Mouse (Mus musculus) cerebellum, adult 8-10 months (tissue): ENCODE measurements around the gene Olfr763.
"Not testable (repeated sequence)": the region's sequence is repeated elsewhere in the genome, so short reads cannot be mapped to it uniquely, and the experiment has no call there.

Source experiments
- DNase-seq: peaks from one replicate; pipeline ENCODE4 v3.0.0; 2022

The Olfr763 gene

GRCm38 (mm10) chr10:129010288-129010841, at the start of gene Olfr763:
Gene Olfr763, plus strand, starts transcription at chr10:129010791.
- DNase-seq = no peak

DNA sequence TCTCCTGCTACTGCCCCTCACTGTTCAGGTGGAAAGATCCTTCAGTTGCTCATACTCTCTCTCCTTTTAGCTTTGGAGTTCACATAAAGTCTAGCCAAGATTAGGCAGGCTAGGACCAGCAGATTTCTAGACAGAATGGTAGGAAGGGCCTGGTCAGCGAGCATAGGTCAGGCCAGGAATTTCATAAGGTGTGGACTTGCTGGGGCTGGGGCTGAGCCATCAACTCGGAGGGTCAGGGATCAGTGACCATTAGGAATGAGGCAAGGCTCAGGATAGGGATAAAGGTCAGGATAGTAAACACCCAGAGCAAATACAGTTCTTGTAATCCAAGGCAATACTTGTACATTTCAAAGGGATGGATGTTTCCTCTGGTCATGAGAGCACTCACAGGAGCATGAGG, 45.6 kb upstream of the Olfr763 start:
- DNase-seq = no peak

GRCm38 (mm10) chr10:128965871-128966270, 44.7 kb upstream of the Olfr763 start:
- no peak for DNase-seq

DNA sequence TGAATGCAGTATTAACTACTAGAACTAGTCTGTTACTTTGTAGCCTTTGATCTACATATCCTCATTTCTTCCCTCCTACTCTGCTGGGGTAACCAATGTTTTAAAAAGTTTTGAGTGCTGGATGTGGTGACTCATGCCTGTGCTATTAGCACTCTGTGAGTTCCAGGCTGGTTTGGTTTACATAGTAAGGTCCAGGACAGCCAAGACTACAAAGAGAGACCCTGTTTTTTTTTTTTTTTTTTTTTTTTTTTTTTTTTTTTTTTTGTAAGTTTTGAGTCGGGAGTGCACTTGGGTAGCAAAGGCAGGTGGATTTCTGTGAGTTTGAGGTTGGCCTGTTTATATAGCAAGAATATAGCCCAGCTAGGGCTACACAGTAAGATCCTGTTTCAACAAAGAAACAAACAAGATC, 42.2 kb upstream of the Olfr763 start:
- no peak for DNase-seq

- no peak for DNase-seq
These were observed 39.8 kb upstream of the Olfr763 start for GRCm38 (mm10) chr10:128970740-128971250.

DNA sequence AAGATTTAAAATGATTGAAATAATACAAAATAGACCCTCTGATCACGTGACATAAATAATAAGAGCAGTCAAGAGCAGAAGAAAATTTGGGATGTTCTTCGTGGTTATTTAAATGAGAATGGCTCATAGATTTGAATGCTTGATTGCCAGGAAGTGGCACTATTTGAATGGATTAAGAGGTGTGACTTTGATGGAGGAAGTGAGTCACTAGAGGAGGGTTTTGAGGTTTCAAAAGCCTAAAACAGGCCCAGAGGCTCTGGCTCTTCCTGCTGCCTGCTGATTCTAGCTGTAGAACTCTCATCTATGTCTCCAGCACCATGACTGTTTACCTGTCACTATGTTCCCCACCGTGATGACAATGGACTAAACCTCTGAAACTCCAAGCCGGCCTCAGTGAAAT, 37.8 kb upstream of the Olfr763 start:
- no peak for DNase-seq

DNA sequence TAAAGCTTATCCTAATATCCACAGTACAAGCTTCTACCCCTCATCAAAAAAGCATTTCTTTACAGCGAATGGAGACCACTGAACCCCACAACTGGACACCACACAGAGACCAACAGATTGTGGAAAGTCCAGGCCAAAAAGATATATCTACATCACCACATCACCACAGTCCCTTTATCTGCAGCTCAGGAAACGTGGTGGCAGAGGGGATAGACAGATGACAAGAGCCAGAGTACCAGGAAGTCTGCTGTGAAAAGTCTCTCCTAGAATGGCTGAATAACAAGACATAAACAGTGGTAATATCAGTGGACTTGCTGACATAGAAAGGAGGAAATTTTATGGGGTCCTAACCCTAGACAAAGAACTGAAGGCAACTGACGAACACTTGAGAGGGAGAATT, 34.2 kb upstream of the Olfr763 start:
- no peak for DNase-seq

- DNase-seq = peak; percentile 54
These were observed 33.0 kb upstream of the Olfr763 start for GRCm38 (mm10) chr10:128977522-128978114.

GRCm38 (mm10) chr10:128980644-128981365, 29.8 kb upstream of the Olfr763 start:
- no peak for DNase-seq

GRCm38 (mm10) chr10:128989131-128989530, 21.5 kb upstream of the Olfr763 start, which contains the start of gene Olfr9:
Gene Olfr9, plus strand, starts transcription at chr10:128989431.
- DNase-seq = not testable (repeated sequence)

DNA sequence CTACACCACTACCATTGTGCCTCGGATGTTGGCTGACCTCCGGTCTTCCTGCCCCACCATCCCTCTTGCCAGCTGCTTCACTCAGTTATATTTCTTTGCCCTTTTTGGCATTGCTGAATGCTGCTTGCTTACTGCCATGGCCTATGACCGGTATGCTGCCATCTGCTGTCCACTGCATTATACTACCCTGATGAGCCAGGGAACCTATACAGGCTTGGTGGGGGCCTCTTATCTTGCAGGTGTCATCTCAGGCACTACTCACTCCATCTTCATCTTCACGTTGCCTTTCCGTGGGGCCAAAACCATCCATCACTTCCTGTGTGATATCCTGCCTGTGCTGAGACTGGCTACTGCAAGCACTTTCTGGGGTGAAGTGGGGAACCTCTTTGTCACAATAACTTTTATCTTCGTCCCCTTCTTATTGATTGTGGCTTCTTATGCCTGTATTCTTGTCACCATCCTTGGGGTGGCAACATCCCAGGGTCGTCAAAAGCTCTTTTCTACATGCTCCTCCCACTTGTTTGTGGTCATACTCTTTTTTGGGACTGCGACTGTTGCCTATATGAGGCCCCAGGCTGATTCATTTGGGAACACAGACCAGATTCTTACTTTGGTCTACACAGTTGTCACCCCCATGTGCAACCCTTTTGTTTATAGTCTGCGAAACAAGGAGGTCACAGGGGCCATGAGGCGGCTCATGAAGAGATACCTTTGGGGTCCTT, 20.3 kb upstream of the Olfr763 start:
- DNase-seq = not testable (repeated sequence)

DNA sequence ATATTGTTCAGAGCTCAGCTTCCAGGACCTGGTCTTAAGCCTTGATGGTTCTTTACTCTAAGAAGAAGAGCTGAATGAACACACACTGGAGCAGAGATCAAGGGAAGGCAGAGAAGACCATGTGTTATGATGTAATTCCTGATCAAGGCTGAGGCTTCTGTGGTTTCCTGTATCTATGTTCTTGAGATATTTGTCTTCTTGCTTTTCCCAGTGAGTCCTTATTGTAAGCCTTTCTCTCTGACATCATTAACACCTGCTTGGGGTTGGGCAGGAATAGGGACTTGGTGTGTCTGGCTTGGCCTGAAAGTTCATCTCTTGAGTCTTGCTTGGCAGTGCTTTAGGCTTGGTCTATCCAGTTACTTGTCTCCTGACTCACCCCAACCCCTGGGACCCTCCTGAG, 19.6 kb upstream of the Olfr763 start:
- no peak for DNase-seq

- no peak for DNase-seq
These were observed 14.8 kb upstream of the Olfr763 start for GRCm38 (mm10) chr10:128995796-128996195.

GRCm38 (mm10) chr10:128996523-128997040, 14.0 kb upstream of the Olfr763 start:
- no peak for DNase-seq

- DNase-seq = no peak
These were observed 6.3 kb upstream of the Olfr763 start for GRCm38 (mm10) chr10:129004032-129004920.

DNA sequence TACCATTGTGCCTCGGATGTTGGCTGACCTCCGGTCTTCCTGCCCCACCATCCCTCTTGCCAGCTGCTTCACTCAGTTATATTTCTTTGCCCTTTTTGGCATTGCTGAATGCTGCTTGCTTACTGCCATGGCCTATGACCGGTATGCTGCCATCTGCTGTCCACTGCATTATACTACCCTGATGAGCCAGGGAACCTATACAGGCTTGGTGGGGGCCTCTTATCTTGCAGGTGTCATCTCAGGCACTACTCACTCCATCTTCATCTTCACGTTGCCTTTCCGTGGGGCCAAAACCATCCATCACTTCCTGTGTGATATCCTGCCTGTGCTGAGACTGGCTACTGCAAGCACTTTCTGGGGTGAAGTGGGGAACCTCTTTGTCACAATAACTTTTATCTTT, 920 bp downstream of the Olfr763 start:
- not testable (repeated sequence) for DNase-seq

DNA sequence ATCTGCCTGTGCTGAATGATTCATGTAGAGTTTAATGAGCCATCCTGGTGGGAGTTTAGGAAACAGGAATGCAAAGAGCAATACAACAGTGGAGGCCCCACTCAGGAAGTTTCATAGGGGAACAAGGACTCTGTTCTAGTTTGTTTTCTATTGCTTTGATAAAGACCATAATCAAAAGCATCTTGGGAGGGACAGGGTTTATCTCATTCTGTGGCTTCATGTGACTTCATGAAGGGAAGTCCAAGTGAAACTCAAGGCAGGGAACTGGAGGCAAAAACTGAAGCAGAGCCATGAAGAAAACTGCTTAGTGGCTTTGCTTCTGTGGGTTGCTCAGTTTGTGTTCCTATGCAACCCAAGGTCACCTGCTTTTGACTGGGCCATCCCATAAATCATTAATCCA, 3.9 kb downstream of the Olfr763 start:
- no peak for DNase-seq

DNA sequence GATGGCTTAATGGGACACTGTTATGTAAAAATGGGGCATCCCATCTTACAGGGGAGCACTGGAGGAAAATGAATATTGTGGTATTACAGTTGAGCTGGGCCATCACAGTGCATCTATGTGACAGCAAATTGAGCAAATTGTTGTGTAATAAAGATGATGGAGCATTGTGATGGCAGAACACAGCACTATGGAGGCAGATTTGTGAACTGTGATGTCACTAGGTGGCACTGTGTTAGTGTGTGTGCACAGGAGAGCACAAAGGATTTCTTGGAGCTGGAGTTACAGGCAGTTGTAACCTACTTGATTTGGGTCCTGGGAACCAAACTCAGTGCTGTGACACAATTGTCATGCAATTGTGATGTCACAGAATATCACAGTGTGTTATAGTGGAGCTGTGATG, 12.7 kb downstream of the Olfr763 start:
- no peak for DNase-seq

- DNase-seq = peak; percentile 9
These were observed 15.5 kb downstream of the Olfr763 start for GRCm38 (mm10) chr10:129026018-129026662.

DNA sequence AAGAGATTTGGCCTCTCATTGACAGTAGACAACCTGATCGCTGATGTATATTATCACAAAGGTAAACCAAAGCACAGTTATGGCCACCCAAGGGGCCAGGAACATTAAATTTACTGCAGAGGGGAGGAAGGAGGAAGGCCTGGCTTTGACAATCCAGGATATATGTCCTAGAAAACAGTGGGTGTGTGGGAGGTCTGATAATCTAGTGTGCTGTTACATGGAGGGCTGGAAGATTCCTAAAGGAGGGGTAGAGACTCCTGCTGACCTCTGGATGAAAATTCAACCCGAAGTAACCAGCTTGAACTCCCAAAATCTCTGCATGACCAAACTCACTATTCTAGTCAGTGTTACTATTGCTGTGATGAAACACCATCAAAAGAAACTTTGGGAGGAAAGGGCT, 17.8 kb downstream of the Olfr763 start:
- no peak for DNase-seq

DNA sequence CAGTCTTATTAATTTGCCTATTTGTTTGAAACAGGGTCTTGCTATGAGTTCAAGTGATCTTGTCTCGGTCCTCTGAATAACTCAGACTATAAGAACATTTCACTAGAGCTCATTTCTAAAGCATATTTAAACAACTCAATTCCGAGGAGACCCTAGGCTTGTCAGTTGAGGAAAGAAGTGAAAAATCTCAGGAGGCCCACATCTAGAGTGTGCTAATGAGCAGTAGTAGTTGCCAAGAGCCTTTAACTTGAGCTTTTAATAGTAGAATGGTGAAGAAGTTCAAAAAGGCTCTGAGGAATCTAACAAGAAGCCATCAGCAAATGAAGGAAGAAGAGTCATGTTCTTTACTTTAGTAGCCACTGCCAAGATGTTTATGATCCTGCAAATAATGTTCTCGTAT, 29.2 kb downstream of the Olfr763 start, which contains the start of gene Olfr764-ps1:
Gene Olfr764-ps1 (minus strand): TSS at position 101 of the 400 bp plus-strand sequence.
- no peak for DNase-seq
